Mouse (Mus musculus) ovary, postnatal 14 days (tissue): ENCODE measurements around the gene Plpp1.

Experiments used
- DNase-seq: peaks from one replicate; pipeline ENCODE4 v3.0.0; 2022; ENCODE audit warnings: low spot score

The Plpp1 gene

DNA sequence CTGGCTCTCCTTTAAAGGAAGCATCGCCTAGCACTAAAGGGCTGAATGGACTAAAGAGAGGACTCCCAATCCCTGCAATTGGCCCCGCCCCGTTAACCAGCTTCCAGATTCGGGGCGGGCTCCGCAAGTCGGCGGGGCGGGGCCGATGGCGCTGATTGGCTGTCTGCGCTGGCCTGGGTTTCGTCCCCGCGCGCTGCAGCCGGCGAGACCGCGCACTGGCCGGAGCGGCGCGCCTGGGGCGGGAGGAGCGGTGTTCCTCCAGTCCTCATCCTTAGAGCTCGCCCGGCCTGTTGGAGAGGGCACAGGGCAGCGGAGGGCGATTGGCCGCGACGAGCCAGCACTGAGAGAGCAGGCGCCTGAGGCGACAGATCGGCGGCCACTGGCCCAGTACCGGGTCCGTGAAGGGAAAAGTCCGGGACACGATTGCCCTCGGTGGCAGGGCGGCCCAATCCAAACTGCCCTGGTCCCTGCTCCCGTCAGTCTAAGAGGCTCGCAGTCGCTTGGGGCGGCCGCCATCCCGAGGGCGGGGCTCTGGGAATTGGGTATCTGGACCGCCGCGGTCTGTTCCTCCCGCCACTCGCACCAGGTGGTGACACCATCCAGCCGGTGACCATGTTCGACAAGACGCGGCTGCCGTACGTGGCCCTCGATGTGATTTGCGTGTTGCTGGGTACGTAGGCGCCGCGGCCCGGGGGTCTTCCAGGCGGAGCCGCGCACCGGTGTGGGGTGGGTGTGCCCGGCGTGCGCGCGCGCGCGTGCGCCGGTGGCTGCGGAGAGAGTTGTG, at the start of gene Plpp1:
Plpp1 (plus strand) TSS at position 196 of the 784 bp plus-strand sequence.
- peak; percentile 90 for DNase-seq

- peak; percentile 56 for DNase-seq
These were observed 48.9 kb upstream of the Plpp1 start for GRCm38 (mm10) chr13:112751454-112752308.

GRCm38 (mm10) chr13:112752309-112752975, 48.1 kb upstream of the Plpp1 start:
- DNase-seq, result no peak

DNA sequence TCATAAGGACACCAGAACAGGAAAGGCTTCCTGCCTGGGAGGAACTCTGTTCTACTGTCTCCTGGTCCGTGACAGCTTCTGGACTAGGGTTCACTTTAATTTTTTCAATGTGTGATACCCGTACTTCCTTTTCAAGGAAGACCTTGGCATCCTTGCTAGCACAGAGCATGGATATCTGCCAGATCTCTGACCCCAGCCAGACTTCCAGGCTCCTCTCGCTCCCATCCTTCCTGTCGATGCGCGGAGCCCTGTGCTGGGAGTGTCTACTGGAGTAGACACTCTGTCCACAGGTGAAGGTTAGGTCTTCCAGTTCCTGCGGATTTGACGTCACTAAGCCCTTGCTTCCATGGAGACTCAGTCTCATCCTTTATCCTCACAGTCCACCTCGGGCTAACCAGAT, 47.1 kb upstream of the Plpp1 start:
- DNase-seq, result no peak

DNA sequence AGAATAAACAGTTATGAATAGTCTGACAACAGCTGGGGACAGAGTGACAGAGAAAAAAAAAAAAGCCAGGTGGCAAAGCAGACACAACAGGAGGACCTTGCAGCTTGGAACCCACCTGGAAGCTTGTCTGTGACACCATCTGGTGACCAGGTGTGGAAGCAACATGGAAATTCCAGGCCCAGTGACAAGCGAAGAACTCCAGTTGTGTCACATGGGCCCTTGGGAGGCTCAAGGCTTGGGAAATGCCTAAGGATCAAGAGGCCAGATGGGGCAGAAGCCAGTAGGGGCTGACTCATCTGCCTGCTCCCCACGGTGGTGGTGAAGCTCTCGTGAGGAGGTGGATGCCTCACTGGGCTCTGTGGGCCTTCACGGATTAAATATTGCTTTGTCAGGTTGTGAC, 45.7 kb upstream of the Plpp1 start:
- DNase-seq, result no peak

DNA sequence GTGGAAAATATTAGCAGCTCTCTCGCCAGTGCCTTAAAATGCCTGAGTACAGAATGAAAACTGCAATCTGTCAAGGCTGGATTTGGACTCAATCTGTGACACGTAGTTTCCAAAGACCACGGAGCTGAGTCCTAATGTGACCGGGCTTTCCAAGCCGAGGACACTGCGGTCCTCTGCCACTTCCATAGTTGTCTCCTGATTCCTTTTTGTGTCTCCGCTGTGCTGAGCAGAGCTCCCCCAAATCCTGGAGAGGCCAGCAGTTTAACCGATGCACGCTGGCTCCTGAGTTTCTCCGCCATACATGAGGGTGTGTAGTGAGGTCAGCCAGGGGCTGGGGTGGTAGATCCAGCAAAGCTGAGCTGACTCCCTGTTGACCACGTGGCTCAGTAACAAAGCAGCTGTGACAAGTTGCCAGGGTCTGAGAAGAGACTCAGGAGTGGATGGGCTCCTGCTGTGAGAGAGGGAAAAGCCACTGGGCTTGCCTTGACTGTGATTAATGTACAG, 45.0 kb upstream of the Plpp1 start:
- no peak for DNase-seq

GRCm38 (mm10) chr13:112757395-112757794, 43.2 kb upstream of the Plpp1 start:
- DNase-seq, result no peak

GRCm38 (mm10) chr13:112758546-112759090, 42.0 kb upstream of the Plpp1 start:
- DNase-seq, result no peak

- DNase-seq, result no peak
These were observed 41.2 kb upstream of the Plpp1 start for GRCm38 (mm10) chr13:112759364-112759763.

- DNase-seq, result no peak
These were observed 40.6 kb upstream of the Plpp1 start for GRCm38 (mm10) chr13:112759777-112760537.

DNA sequence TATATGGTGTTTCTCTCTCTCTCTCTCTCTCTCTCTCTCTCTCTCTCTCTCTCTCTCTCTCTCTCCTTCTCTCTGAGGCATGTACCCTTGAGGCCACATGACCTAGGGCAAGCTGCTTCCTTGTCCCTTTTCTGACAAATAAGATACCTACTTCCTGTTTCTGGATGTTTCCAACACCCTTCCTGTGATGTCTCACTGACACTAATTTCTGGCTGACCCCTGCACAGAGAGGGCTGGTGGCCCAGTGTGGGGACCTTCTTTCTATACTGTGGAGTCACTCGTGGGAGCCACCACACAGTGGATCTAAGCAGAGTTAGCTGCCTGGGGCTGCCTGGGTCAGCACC, 40.1 kb upstream of the Plpp1 start:
- no peak for DNase-seq

- DNase-seq, result no peak
These were observed 38.8 kb upstream of the Plpp1 start for GRCm38 (mm10) chr13:112761787-112762186.

DNA sequence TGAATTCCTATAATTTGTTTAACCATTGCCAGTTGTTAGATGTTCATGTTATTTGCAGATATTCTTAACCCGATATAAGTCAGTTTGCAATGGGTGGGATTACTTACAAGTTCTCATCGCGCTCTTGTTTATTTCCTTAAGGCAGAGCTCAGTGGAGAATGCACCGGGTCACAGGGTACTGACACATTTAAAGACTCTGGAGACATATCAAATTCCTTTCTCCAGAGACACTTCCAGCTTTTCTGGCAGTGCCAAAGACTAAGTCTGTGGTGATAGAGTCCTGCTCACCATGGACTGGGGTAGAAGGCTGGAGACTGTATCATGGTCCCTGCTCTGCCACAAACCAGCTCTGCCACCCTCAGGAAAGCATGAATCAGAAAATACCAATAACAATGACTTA, 38.0 kb upstream of the Plpp1 start:
- no peak for DNase-seq

DNA sequence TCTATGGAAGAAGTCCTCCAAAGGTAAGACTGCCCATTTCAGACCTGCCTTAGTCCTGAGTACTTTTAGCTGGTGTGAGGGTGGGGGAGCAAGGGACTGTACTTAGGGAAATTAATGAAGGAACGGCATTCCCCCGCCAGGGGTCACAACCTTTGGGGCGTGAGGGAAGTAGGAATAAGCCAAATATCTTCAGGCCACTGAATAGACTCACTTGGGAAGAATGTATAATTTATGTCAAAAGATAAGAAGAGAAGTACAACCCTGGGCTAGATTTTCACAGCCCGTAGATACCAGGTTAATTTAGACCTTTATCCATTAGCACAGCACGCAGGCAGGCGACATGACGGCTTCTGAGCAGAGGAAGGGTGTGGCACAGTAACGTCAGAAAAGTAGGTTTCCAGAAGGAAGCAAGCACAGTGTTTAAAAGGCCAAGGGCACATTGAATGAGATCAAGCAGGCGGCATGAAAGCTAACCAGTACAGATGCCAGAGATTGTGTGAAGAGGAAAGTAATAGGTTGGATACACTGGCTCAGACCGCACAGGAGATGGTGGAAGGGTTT, 37.0 kb upstream of the Plpp1 start:
- no peak for DNase-seq

- DNase-seq, result no peak
These were observed 36.0 kb upstream of the Plpp1 start for GRCm38 (mm10) chr13:112764556-112764955.

- no peak for DNase-seq
These were observed 34.9 kb upstream of the Plpp1 start for GRCm38 (mm10) chr13:112765654-112766053.

GRCm38 (mm10) chr13:112770528-112771328, 29.9 kb upstream of the Plpp1 start:
- DNase-seq, result no peak

- DNase-seq, result no peak
These were observed 29.0 kb upstream of the Plpp1 start for GRCm38 (mm10) chr13:112771447-112772208.

DNA sequence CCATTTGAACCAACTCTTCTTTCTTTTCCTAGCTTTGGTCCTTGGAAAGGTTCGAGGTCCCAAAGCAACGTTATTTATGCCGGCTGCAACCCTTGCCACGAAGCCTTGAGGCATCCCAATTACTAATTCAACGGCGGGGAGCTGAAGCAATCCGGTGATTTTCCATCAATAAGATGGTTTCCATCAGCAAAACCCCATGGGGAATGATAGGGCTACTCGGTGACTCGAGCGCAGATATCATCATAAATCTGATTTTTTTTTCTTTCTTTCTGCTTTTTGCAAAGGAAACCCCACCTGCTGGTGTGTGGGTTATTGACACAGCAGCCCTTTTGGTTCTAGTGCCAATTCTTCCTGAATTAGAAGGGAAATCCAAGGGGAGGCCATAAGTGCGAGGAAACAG, 28.3 kb upstream of the Plpp1 start:
- DNase-seq, result no peak

GRCm38 (mm10) chr13:112772861-112773260, 27.7 kb upstream of the Plpp1 start:
- DNase-seq, result no peak
